Mouse (Mus musculus) neural tube, embryonic 14.5 days (tissue): ENCODE data around the gene Wfdc17. TPM values are rescaled to one million over a fixed set of nuclear protein-coding genes. Genes with fewer than 3 reads are reported as not detected.

Experiments used
- ATAC-seq: fragments of 200-750 bp; cut with Nextera tagmentation; 2 replicates; pipeline ENCODE4 v1.8.0; 2017; ENCODE audit warnings: low read depth, mild to moderate bottlenecking, moderate TSS enrichment, moderate library complexity
- H3K27ac ChIP-seq: fragments of 300-500 bp; sonication (generic); 2 replicates; pipeline ENCODE4 v1.5.1; 2014; ENCODE audit warnings: low read depth, mild to moderate bottlenecking, control low read depth, low read length, moderate library complexity, mixed read lengths
- H3K27me3 ChIP-seq: fragments of 300-500 bp; sonication (generic); 2 replicates; pipeline ENCODE4 v1.6.1; 2014; ENCODE audit warnings: low read length; ENCODE audit not compliant: control insufficient read depth, insufficient read depth
- H3K36me3 ChIP-seq: fragments of 300-500 bp; sonication (generic); 2 replicates; pipeline ENCODE4 v1.6.1; 2014; ENCODE audit warnings: low read length, mixed read lengths; ENCODE audit not compliant: control insufficient read depth, insufficient read depth
- H3K4me1 ChIP-seq: fragments of 300-500 bp; sonication (generic); 2 replicates; pipeline ENCODE4 v1.6.1; 2014; ENCODE audit warnings: low read length; ENCODE audit not compliant: control insufficient read depth, insufficient read depth
- H3K4me2 ChIP-seq: fragments of 300-500 bp; sonication (generic); 2 replicates; pipeline ENCODE4 v1.6.1; 2014; ENCODE audit warnings: mild to moderate bottlenecking, low read depth, low read length, control low read depth
- H3K4me3 ChIP-seq: fragments of 300-500 bp; sonication (generic); 2 replicates; pipeline ENCODE4 v1.5.1; 2014; ENCODE audit warnings: low read depth, low read length, control low read depth, mixed read lengths
- H3K9ac ChIP-seq: fragments of 300-500 bp; sonication (generic); replicated peaks from 2 replicates; pipeline ENCODE4 v1.6.1; 2014; ENCODE audit warnings: low read depth, mild to moderate bottlenecking, control low read depth, low read length, mixed read lengths
- H3K9me3 ChIP-seq: fragments of 300-500 bp; sonication (generic); 2 replicates; pipeline ENCODE4 v1.6.1; 2016; ENCODE audit warnings: low read length; ENCODE audit not compliant: control insufficient read depth
- WGBS: fragments of 180-500 bp; shearing (Covaris S2); extraction: QIAGEN DNeasy Blood & Tissue Kit; methylation state at CpG from one replicate; pipeline ENCODE4 v1.1.7; 2014; 5-methylcytosine and 5-hydroxymethylcytosine counted together
- polyA plus RNA-seq: library from polyadenylated mRNA; unstranded; fragments of >200 nt; fragmentation: Nextera tagmentation; extraction: Ambion mirVana; gene quantifications from 2 replicates; pipeline ENCODE4 v1.2.1, GENCODE M21; 2014

The Wfdc17 gene
- polyA plus RNA-seq, 1 experiment from 2014 or later: not detected

DNA sequence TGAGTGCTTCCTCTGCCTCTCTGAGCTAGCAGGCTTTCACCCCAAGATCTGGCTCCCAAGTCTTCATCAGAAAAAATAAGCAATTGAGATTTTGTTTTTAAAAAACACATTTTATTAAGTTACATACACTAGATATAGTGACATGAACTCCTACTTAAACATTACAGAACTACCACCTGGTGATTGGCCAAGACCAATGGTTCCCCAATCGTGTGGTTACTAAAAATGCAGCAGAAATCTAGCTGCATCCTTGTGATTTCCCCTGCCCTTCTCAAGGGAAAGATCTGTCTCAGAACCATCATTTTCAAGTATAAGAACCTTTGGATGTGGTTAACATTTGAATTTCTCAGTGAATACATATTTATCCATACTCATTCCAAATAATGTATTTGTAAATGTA is 30.4 kb downstream of the Wfdc17 start:
- Histone ChIP-seq H3K9me3 (no peaks in the 10 kb centered on the region), H3K36me3 (no peaks in the 10 kb centered on the region), H3K4me3 (no peak overlapping the region), H3K27me3 (no peaks in the 10 kb centered on the region), H3K9ac (no peak overlapping the region), H3K4me2 (no peak overlapping the region), H3K4me1 (no peaks in the 10 kb centered on the region), H3K27ac (no peak overlapping the region)
- WGBS: 85% methylated on average over 1 of the region's 1 CpGs
- ATAC-seq: no peak

GRCm38 (mm10) chr11:83735881-83736280 is 32.1 kb downstream of the Wfdc17 start:
- Histone ChIP-seq H3K27ac (no peak overlapping the region), H3K9me3 (no peaks in the 10 kb centered on the region), H3K36me3 (no peaks in the 10 kb centered on the region), H3K4me1 (no peaks in the 10 kb centered on the region), H3K9ac (no peak overlapping the region), H3K4me3 (no peak overlapping the region), H3K4me2 (no peak overlapping the region), H3K27me3 (no peaks in the 10 kb centered on the region)
- 87% methylated on average over 2 of the region's 2 CpGs for WGBS
- ATAC-seq: no peak

GRCm38 (mm10) chr11:83737109-83737558 is 33.3 kb downstream of the Wfdc17 start:
- Histone ChIP-seq H3K27ac (no peak overlapping the region), H3K36me3 (no peaks in the 10 kb centered on the region), H3K9me3 (no peaks in the 10 kb centered on the region), H3K27me3 (no peaks in the 10 kb centered on the region), H3K9ac (no peak overlapping the region), H3K4me3 (no peak overlapping the region), H3K4me2 (no peak overlapping the region), H3K4me1 (no peaks in the 10 kb centered on the region)
- WGBS: 80% methylated on average over 3 of the region's 3 CpGs
- ATAC-seq: no peak

DNA sequence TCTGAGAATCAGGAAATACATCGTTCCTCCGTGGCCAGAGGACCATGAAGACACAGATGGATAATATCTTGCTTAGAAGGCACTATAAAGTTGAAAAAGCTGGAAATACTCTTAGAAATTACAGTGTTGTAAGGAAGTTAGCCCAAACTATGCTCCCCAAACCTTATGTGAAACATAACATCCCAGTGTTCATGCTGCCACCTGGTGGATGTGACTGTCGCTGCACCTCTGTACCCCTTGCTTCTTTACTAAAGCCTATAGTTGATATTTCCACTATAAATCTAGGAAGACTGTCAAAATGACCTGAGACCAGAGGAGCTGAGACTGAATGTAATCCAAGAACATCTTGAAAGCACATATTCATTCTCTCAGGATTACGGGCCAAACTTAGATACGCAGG is 35.5 kb downstream of the Wfdc17 start:
- Histone ChIP-seq H3K27me3 (no peaks in the 10 kb centered on the region), H3K9me3 (no peaks in the 10 kb centered on the region), H3K4me1 (no peaks in the 10 kb centered on the region), H3K36me3 (no peaks in the 10 kb centered on the region), H3K9ac (no peak overlapping the region), H3K4me2 (no peak overlapping the region), H3K27ac (no peak overlapping the region), H3K4me3 (no peak overlapping the region)
- ATAC-seq: no peak
- WGBS: 22% methylated on average over 5 of the region's 5 CpGs

DNA sequence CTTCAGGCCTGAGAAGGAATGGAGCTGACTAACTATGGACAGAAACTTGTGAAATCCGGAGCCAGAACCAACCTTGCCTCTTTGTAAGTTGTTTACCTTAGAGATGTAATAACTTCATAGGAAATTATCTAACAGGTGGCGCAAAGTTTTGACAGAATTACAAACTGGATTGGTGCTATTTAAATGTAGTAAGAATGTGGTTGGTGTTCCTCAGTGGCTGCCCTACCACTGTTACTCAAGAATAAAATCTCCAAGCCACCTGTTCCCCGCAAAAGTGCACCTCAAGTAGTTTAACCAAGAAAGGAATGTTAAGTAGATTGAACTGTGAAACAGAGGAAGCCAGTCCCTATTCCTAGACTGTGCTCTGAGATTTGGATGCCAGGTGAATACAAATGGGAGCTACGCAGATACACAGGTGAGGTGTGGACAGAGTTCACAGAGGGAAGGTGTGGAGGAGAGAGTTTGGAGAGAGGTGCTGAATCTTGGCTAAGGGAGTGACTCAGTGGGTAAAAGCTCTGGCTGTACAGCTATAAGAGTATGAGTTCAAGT is 36.7 kb downstream of the Wfdc17 start:
- H3K27ac ChIP-seq: no peak overlapping the region
- no peak overlapping the region for H3K4me3 ChIP-seq
- 88% methylated on average over 4 of the region's 4 CpGs for WGBS
- no peaks in the 10 kb centered on the region for H3K27me3 ChIP-seq
- H3K36me3 ChIP-seq: no peaks in the 10 kb centered on the region
- H3K9ac ChIP-seq: no peak overlapping the region
- H3K4me1 ChIP-seq: no peaks in the 10 kb centered on the region
- no peaks in the 10 kb centered on the region for H3K9me3 ChIP-seq
- no peak for ATAC-seq
- H3K4me2 ChIP-seq: no peak overlapping the region

DNA sequence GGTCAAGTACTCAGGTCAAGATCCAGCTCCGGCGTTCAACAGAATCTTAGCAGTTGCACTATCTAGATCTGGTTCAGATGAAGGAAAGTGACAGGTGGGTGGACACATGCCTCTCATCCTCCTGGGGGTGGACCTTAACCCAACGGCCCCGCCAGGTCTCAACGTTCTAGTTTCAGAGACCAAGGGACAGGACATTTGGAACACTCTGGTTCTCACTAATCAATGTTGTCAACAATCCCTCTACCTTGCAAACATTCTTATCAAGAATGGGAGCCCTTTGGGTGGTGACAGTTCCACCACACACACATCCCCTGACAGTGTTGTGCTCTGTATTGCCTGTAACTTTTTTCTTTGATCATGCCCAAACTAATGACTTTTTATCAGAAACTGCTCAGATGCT is 38.0 kb downstream of the Wfdc17 start:
- ATAC-seq: no peak
- Histone ChIP-seq H3K36me3 (no peaks in the 10 kb centered on the region), H3K27ac (no peak overlapping the region), H3K27me3 (no peaks in the 10 kb centered on the region), H3K4me3 (no peak overlapping the region), H3K9ac (no peak overlapping the region), H3K4me2 (no peak overlapping the region), H3K4me1 (no peaks in the 10 kb centered on the region), H3K9me3 (no peaks in the 10 kb centered on the region)
- WGBS: 81% methylated on average over 5 of the region's 5 CpGs

DNA sequence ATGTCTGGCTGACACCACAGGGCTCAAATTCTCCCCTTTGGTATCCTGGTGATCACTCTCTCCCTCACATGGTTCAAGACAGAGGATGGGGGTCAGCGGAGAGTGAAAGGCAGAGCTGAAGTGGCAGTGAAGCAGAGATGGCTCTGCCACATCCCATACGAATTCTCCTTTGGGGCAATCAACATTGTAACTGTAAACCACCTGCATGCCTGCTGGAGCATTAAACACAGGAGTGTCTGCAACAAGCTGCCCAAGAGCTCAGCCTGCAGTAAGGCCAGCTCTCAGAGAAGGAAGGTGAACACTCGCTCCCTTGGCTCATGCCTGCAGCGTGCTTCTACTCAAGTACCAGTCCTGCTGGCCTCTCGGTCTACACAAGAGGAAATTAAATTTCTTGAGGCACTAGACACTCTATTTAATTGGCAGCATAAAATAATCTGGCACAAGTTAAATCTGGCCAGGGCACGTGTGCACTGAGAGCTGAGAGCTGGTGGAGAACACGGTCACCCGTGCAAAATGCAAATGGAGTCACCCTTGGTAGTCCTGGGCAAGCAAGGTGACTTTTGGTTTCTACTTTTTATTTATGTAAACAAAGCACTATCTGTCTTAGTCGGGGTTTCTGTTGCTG is 39.1 kb downstream of the Wfdc17 start:
- no peaks in the 10 kb centered on the region for H3K4me1 ChIP-seq
- WGBS: 71% methylated on average over 9 of the region's 9 CpGs
- H3K9me3 ChIP-seq: no peaks in the 10 kb centered on the region
- H3K27me3 ChIP-seq: no peaks in the 10 kb centered on the region
- no peak overlapping the region for H3K27ac ChIP-seq
- H3K4me3 ChIP-seq: no peak overlapping the region
- no peaks in the 10 kb centered on the region for H3K36me3 ChIP-seq
- H3K9ac ChIP-seq: no peak overlapping the region
- ATAC-seq: no peak
- no peak overlapping the region for H3K4me2 ChIP-seq

- ATAC-seq: no peak
- no peaks in the 10 kb centered on the region for H3K9me3 ChIP-seq
- H3K36me3 ChIP-seq: no peaks in the 10 kb centered on the region
- no peak overlapping the region for H3K4me3 ChIP-seq
- no peak overlapping the region for H3K27ac ChIP-seq
- 92% methylated on average over 3 of the region's 3 CpGs for WGBS
- H3K4me1 ChIP-seq: no peaks in the 10 kb centered on the region
- H3K9ac ChIP-seq: no peak overlapping the region
- H3K27me3 ChIP-seq: no peaks in the 10 kb centered on the region
- no peak overlapping the region for H3K4me2 ChIP-seq
Observed at GRCm38 (mm10) chr11:83743525-83743924, 39.7 kb downstream of the Wfdc17 start.

GRCm38 (mm10) chr11:83746152-83746551 is 42.4 kb downstream of the Wfdc17 start:
- Histone ChIP-seq H3K27ac (no peak overlapping the region), H3K9me3 (no peaks in the 10 kb centered on the region)

More at GRCm38 (mm10) chr11:83746152-83746551, 42.4 kb downstream of the Wfdc17 start:
- Histone ChIP-seq H3K9ac (no peak overlapping the region), H3K36me3 (no peaks in the 10 kb centered on the region), H3K4me1 (no peaks in the 10 kb centered on the region), H3K4me3 (no peak overlapping the region), H3K4me2 (no peak overlapping the region), H3K27me3 (no peaks in the 10 kb centered on the region)
- 69% methylated on average over 4 of the region's 4 CpGs for WGBS
- no peak for ATAC-seq
